Mouse (Mus musculus): ENCODE data around the gene Arhgef19. TPM values are rescaled to one million over a fixed set of nuclear protein-coding genes. Genes with fewer than 3 reads are reported as not detected.

The Arhgef19 gene
- polyA plus RNA-seq, 1 experiment from 2014 or later: 0.93 TPM

GRCm38 (mm10) chr4:141213342-141213741 lies 26.0 kb upstream of the Arhgef19 start:
- no peaks in the 10 kb centered on the region for H3K9me3 ChIP-seq
- H3K4me2 ChIP-seq (replicated peaks): peak overlapping the region; percentile 90
- 30% methylated on average over 2 of the region's 2 CpGs for whole genome bisulfite sequencing
- peaks cover 22% of the 10 kb centered on the region for H3K4me1 ChIP-seq (replicated peaks)
- H3K9ac ChIP-seq (replicated peaks): no peak overlapping the region
- peak; percentile 57; the same call in 1 of the 2 replicates for ATAC-seq
- H3K27ac ChIP-seq: peak overlapping the region; percentile 64; the same call in 1 of the 2 replicates
- no peaks in the 10 kb centered on the region for H3K27me3 ChIP-seq
- no peaks in the 10 kb centered on the region for H3K36me3 ChIP-seq
- peak overlapping the region; percentile 59 for H3K4me3 ChIP-seq (replicated peaks)

GRCm38 (mm10) chr4:141213770-141214336 lies 25.4 kb upstream of the Arhgef19 start, which contains the start of gene Rsg1:
TSS of gene Rsg1 (plus strand) at chr4:141213956.
- Histone ChIP-seq H3K4me1 (replicated peaks) (peaks cover 22% of the 10 kb centered on the region), H3K27me3 (no peaks in the 10 kb centered on the region), H3K9ac (replicated peaks) (peak within 1 kb of the TSS; percentile 74), H3K9me3 (no peaks in the 10 kb centered on the region), H3K4me2 (replicated peaks) (peak within 1 kb of the TSS; percentile 90), H3K36me3 (0 out of 2 replicates have a peak, but pooled peaks cover 3% of the 10 kb centered on the region), H3K27ac (peak within 1 kb of the TSS; percentile 64; the same call in 1 of the 2 replicates), H3K4me3 (replicated peaks) (peak within 1 kb of the TSS; percentile 59)
- under 1% methylated on average over 24 of the region's 24 CpGs for WGBS
- peak; percentile 77 for ATAC-seq

- peak overlapping the region; percentile 90 for H3K4me2 ChIP-seq (replicated peaks)
- H3K4me3 ChIP-seq (replicated peaks): peak overlapping the region; percentile 59
- peak; percentile 77 for ATAC-seq
- H3K27ac ChIP-seq: no peak overlapping the region
- peaks cover 22% of the 10 kb centered on the region for H3K4me1 ChIP-seq (replicated peaks)
- H3K9ac ChIP-seq (replicated peaks): peak overlapping the region; percentile 74
- H3K9me3 ChIP-seq: no peaks in the 10 kb centered on the region
- H3K36me3 ChIP-seq: 0 out of 2 replicates have a peak, but pooled peaks cover 3% of the 10 kb centered on the region
- no peaks in the 10 kb centered on the region for H3K27me3 ChIP-seq
- WGBS: 2% methylated on average over 16 of the region's 16 CpGs
Observed at GRCm38 (mm10) chr4:141214337-141214851, 24.9 kb upstream of the Arhgef19 start.

DNA sequence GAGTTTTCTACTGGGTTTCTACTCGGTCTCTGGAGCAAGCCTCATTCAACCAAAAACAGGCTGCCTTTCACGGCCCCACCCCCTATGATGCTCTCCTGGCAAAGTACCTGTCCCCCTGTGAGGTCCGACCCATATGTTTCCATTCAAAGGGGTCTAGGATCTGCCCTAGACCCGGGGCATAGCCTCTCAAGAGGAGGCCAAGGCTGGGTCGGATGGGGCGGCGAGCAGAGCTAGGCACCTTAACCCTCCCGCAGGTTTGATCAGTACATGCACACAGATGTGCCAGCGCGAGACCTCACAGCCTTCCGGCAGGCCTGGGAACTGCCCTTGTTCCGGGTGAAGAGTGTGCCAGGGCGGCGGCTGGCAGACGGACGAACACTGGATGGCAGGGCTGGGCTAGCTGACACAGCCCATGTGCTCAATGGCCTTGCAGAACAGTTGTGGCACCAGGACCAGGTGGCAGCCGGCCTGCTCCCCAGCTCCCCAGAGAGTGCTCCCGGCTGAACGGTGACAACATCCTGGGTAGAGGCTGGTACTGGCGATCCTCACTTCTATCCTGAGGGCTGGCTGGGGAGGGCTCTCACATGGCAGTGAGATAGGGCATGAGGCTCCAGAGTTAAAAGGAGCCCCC lies 19.6 kb upstream of the Arhgef19 start:
- no peaks in the 10 kb centered on the region for H3K9me3 ChIP-seq
- no peak overlapping the region for H3K9ac ChIP-seq (replicated peaks)
- no peak overlapping the region for H3K27ac ChIP-seq
- no peak overlapping the region for H3K4me2 ChIP-seq (replicated peaks)
- peaks cover 17% of the 10 kb centered on the region for H3K36me3 ChIP-seq
- no peak overlapping the region for H3K4me3 ChIP-seq (replicated peaks)
- ATAC-seq: 0 out of 2 replicates have a peak, but pooled peaks have one; percentile 20
- peaks cover 3% of the 10 kb centered on the region for H3K4me1 ChIP-seq (replicated peaks)
- WGBS: 91% methylated on average over 20 of the region's 20 CpGs
- H3K27me3 ChIP-seq: no peaks in the 10 kb centered on the region

DNA sequence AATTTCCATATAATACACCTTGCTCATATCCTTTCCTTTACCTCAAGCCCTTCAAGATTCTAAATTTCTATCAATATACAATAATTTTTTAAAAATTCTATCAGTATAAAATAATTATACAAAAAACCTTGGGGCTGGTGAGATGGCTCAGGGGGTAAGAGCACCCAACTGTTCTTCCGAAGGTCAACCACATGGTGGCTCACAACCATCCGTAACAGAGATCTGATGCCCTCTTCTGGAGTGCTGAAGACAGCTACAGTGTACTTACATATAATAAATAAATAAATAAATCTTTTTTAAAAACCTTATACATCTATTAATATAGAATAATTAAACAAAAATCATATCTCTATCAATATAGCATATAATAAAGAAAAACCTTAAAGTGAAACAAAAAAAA lies 17.5 kb upstream of the Arhgef19 start:
- H3K4me1 ChIP-seq (replicated peaks): no peaks in the 10 kb centered on the region
- H3K9me3 ChIP-seq: no peaks in the 10 kb centered on the region
- H3K4me2 ChIP-seq (replicated peaks): no peak overlapping the region
- H3K27ac ChIP-seq: no peak overlapping the region
- H3K4me3 ChIP-seq (replicated peaks): no peak overlapping the region
- no peaks in the 10 kb centered on the region for H3K27me3 ChIP-seq
- peaks cover 17% of the 10 kb centered on the region for H3K36me3 ChIP-seq
- no peak for ATAC-seq
- H3K9ac ChIP-seq (replicated peaks): no peak overlapping the region
- WGBS: 82% methylated on average over 2 of the region's 2 CpGs

DNA sequence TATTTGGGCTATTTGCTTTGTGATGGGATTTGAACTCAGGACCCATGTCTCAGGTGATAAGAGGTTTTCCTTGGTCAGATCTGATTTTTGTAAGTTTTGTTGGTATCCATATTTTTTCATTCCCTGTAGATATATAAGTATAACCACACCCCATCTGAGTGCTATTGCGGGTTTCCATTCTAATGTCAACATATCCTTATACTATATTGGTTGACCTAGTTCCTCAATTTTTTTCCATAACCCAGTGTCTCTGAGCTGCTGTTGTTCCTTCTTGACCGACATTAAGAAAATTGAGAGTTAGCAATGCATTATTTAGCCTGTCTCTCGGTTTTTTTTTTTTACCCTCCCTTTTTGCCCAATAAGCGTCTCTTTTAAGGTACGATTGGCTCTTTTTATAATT lies 16.5 kb upstream of the Arhgef19 start:
- no peak overlapping the region for H3K4me3 ChIP-seq (replicated peaks)
- 95% methylated on average over 5 of the region's 5 CpGs for WGBS
- H3K36me3 ChIP-seq: peaks cover 17% of the 10 kb centered on the region
- H3K9me3 ChIP-seq: no peaks in the 10 kb centered on the region
- H3K4me1 ChIP-seq (replicated peaks): no peaks in the 10 kb centered on the region
- ATAC-seq: no peak
- no peaks in the 10 kb centered on the region for H3K27me3 ChIP-seq
- no peak overlapping the region for H3K9ac ChIP-seq (replicated peaks)
- H3K27ac ChIP-seq: no peak overlapping the region
- no peak overlapping the region for H3K4me2 ChIP-seq (replicated peaks)

DNA sequence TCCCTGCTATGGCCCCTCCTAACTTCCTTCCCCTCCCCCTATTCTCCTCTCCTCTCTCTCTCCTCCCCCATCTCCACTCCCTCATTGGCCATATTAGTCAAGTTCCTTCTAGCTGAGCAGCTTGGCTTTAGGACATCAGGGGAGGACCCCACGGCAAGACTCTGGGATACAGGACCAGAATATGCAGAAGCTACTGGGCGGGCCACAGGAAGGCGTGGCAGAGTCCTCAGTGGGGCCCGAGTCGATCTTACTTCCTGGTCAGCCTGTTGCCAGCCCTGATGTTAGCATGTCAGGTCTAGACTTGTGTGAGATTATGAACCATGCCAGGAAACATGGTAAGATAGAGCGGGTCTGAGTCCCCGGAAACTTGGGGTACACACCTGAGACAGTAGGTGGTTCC lies 10.6 kb upstream of the Arhgef19 start:
- Histone ChIP-seq H3K4me2 (replicated peaks) (no peak overlapping the region), H3K27me3 (no peaks in the 10 kb centered on the region), H3K9me3 (no peaks in the 10 kb centered on the region), H3K4me3 (replicated peaks) (no peak overlapping the region), H3K9ac (replicated peaks) (no peak overlapping the region), H3K4me1 (replicated peaks) (no peaks in the 10 kb centered on the region), H3K36me3 (no peaks in the 10 kb centered on the region), H3K27ac (no peak overlapping the region)
- WGBS: 90% methylated on average over 7 of the region's 7 CpGs
- ATAC-seq: no peak

- Histone ChIP-seq H3K4me3 (replicated peaks) (no peak overlapping the region), H3K9ac (replicated peaks) (no peak overlapping the region), H3K27me3 (peaks cover 22% of the 10 kb centered on the region), H3K4me2 (replicated peaks) (no peak overlapping the region), H3K36me3 (no peaks in the 10 kb centered on the region), H3K4me1 (replicated peaks) (no peaks in the 10 kb centered on the region), H3K27ac (no peak overlapping the region), H3K9me3 (no peaks in the 10 kb centered on the region)
- no peak for ATAC-seq
- WGBS: 91% methylated on average over 4 of the region's 4 CpGs
Observed at GRCm38 (mm10) chr4:141233196-141233595, 6.1 kb upstream of the Arhgef19 start.

- no peak overlapping the region for H3K4me2 ChIP-seq (replicated peaks)
- WGBS: 82% methylated on average over 6 of the region's 6 CpGs
- H3K36me3 ChIP-seq: no peaks in the 10 kb centered on the region
- ATAC-seq: no peak
- no peak overlapping the region for H3K4me3 ChIP-seq (replicated peaks)
- no peak overlapping the region for H3K27ac ChIP-seq
- H3K9me3 ChIP-seq: no peaks in the 10 kb centered on the region
- H3K4me1 ChIP-seq (replicated peaks): peaks cover 19% of the 10 kb centered on the region
- H3K27me3 ChIP-seq: peaks cover 46% of the 10 kb centered on the region
- no peak overlapping the region for H3K9ac ChIP-seq (replicated peaks)
Observed at GRCm38 (mm10) chr4:141235537-141236111, 3.7 kb upstream of the Arhgef19 start.

DNA sequence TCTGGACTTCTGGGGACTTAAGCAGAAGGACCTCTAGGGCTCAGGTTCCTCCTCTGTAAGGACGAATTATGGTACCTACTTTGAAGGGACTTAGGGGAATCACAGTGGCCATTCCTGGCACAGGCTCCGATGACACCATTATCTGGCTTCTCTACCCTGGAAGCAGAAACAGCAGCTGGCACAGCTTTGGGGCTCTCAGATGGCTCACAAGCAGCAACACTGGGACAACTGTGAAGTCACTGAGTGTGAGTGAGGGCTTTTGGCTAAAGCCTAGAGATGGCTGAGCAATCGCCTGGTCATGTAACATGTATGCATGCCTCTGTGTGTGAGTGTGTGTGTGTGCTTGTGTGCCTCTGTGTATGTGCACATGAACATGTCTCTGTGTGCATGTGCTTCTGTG lies 2.4 kb upstream of the Arhgef19 start:
- peaks cover 58% of the 10 kb centered on the region for H3K27me3 ChIP-seq
- H3K27ac ChIP-seq: no peak overlapping the region
- H3K36me3 ChIP-seq: no peaks in the 10 kb centered on the region
- H3K4me1 ChIP-seq (replicated peaks): peaks cover 22% of the 10 kb centered on the region
- 84% methylated on average over 3 of the region's 3 CpGs for WGBS
- no peak for ATAC-seq
- H3K9ac ChIP-seq (replicated peaks): no peak overlapping the region
- H3K4me3 ChIP-seq (replicated peaks): no peak overlapping the region
- no peaks in the 10 kb centered on the region for H3K9me3 ChIP-seq
- no peak overlapping the region for H3K4me2 ChIP-seq (replicated peaks)

- H3K9me3 ChIP-seq: no peaks in the 10 kb centered on the region
- peak overlapping the region; percentile 42; the same call in 1 of the 2 replicates for H3K9ac ChIP-seq (replicated peaks)
- H3K27me3 ChIP-seq: peaks cover 77% of the 10 kb centered on the region
- H3K27ac ChIP-seq: no peak overlapping the region
- peaks cover 34% of the 10 kb centered on the region for H3K4me1 ChIP-seq (replicated peaks)
- no peaks in the 10 kb centered on the region for H3K36me3 ChIP-seq
- ATAC-seq: no peak
- WGBS: 4% methylated on average over 20 of the region's 20 CpGs
- H3K4me3 ChIP-seq (replicated peaks): peak overlapping the region; percentile 36
- peak overlapping the region; percentile 64 for H3K4me2 ChIP-seq (replicated peaks)
Observed at GRCm38 (mm10) chr4:141238492-141239387, 559 bp upstream of the Arhgef19 start.

All from midbrain, embryonic 13.5 days (tissue).